Mouse (Mus musculus) CD4-positive, CD25-positive, alpha-beta regulatory T cell, adult 2 months (primary cell): ENCODE results near the gene Cd300ld3.
"Not testable (repeated sequence)": the region's sequence is repeated elsewhere in the genome, so short reads cannot be mapped to it uniquely, and the experiment has no call there.

ENCODE experiments used
- DNase-seq: peaks from one replicate; pipeline ENCODE4 v3.0.0-alpha.2; 2012; ENCODE audit warnings: low read depth, low spot score

Cd300ld3 gene

DNA sequence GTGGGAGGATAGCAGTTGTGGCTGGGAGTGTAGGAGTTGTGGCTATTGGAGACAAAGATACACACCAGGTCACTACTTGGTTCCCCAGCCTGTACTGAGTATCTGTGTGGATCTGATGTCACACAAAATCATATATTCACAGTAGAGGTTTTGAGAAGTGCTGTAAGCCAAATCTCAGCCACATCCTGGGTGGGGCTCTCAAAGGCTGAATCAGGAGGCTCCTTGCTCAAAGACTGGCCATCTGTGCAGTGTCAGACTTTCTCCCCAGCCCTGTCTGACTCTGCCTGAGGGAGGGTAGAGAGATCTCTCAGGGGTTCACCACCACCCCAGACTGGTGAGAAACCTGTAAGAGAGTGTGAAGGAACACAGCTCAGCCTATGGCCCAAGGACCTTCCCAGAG, 6.3 kb upstream of the Cd300ld3 start:
- no peak for DNase-seq

DNA sequence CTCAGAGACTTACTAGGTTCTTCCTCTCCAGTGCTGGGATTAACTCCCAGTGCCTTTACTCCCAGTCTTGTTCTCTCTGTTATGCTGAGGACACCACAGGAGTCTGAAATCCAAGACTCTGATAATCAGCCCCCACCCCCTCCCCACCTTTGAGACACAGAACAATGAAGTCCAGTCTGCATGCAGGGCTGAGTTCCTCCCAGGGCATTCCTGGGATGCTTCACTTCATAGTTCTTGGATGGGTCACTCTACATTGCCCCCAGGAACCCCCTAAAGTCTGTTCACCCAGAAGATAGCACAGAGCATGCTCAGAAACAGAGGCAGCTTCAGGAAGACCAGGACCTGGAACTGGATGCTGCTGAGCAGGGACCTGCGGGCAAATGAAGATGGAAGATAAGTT, 4.8 kb upstream of the Cd300ld3 start:
- DNase-seq = no peak

DNA sequence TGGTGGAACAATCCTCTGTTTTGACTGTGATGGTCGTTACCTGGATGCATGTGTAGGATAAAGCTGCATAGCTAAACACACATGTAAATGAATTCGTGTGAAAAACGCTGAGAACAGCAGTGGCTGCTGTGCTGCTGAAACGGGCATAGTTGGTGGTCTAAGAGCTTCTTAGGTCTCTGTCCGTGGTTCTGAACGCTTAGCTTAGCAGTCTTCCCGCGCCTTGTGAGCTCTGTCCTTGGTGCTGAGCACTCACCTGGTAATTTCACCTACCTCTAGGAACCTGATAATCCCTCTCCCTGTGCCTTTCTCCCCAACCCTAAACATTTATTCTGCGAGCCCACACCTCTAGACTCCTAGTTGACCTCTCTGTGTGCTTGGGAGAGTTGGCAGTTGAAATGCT, 4.0 kb upstream of the Cd300ld3 start:
- DNase-seq = peak; percentile 51

DNA sequence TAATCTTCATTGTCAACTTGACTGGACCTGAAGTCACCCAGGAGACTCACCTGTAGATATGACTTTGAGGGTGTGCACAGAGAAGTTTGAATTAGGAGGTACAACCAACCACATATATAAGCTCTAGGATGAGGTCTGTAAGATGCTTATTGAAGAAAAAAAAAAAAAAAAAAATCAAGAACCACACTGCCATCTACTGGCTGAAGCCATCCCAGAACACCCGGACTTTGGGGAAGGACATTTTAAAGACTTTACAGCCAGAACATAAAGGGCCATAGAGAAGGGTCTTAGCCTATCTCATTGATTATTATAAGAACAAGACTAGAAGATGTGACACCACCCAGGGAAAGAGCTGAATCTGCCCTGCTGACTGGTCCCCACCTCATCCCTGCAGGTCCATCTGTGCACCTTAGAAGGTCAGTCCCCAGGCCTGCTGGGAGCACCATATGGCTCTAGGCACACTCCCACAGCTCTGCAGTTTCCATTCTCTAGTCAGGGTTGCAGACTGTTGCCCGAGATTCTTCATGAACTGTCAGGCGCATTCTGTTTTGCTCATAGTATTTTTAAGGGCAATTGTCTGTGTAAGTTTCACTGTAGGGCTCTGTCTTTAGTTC, 1.2 kb upstream of the Cd300ld3 start:
- peak; percentile 27 for DNase-seq

DNA sequence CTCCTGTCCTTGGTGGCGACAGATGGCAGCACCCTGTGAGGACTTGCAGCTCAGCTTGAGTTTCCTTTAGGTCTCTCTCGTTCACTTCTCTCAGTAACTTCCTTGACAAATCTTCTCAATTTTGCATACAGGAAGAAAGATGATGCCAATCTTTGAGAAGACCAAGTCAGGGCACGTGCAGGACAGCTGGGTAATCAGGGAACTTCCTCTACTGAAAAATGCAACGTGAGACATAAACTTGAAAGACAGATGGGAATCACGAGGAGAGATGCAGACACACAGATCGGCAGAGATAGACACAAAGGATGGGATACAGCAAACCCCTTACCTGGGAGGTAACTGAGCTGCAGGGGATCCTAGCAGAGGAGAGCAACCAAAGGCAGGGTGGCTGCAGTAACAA, 10.5 kb downstream of the Cd300ld3 start, which contains the start of gene Cd300ld5:
Cd300ld5 (minus strand) TSS at position 101 of the 400 bp plus-strand sequence.
- not testable (repeated sequence) for DNase-seq

DNA sequence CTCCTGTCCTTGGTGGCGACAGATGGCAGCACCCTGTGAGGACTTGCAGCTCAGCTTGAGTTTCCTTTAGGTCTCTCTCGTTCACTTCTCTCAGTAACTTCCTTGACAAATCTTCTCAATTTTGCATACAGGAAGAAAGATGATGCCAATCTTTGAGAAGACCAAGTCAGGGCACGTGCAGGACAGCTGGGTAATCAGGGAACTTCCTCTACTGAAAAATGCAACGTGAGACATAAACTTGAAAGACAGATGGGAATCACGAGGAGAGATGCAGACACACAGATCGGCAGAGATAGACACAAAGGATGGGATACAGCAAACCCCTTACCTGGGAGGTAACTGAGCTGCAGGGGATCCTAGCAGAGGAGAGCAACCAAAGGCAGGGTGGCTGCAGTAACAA, 21.3 kb downstream of the Cd300ld3 start, which contains the start of gene Cd300ld4:
Cd300ld4 (minus strand) TSS at position 101 of the 400 bp plus-strand sequence.
- DNase-seq = not testable (repeated sequence)

- not testable (repeated sequence) for DNase-seq
Measured at GRCm38 (mm10) chr11:115016093-115016492, 32.1 kb downstream of the Cd300ld3 start, which contains the start of gene Cd300ld2. TSS of gene Cd300ld2 (minus strand) at chr11:115016193.

DNA sequence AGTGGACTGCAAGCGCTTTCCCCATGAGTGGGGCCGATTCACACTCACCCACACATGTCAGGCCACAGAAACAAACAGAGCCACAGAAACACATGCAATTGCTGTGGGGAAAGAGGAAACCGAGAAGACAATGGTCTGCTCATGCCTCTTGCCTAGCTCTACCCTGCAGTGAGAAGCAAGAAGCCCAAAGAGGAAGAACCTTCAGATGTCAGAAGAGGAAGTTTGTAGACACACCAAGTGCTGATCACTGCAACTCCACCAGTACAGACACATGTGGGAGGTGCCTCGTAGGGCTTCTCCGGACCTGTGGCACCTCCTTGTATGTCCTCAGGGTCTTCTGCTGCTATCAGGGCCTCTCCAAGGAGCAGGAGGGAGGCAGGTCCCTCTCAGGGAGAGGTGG, 44.1 kb downstream of the Cd300ld3 start:
- no peak for DNase-seq

DNA sequence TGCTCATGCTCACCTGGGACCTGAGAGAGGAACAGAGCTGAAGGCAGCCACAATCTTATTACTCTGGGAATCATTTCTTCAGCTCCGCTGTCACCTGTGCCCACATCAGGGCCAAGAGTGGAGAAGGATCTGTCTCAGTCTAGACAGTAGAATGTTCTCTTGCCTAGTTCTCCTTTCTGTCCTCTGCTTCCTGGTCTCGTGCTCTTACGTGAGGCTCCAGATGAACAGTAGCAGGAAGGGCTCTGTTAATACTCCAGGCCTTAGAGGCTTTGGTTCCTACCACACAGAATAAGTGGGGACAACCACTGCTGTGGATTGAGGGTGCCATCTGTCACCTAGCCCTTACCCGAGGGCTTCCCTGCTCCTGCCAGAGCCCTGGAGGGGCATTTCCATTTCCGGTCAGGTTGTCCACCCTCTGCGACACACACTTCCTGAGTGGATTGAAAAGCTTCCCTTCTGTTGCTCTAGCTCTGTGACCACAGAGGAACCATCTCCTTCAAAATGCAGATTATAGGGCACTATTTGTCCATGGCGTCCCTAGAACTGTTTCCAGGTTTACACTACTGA, 46.7 kb downstream of the Cd300ld3 start, which contains the start of gene Cd300c2:
Cd300c2 (minus strand) TSS at position 407 of the 567 bp plus-strand sequence.
- DNase-seq = no peak
